ENCODE assay signal across 9 mouse cellular contexts in genomic region chr2:69802911-69803312, GRCm38 (mm10). TPM values are rescaled to one million over a fixed set of nuclear protein-coding genes. Genes with fewer than 3 reads are reported as not detected.
DNase-seq lines count a peak whose midpoint lies in the region; ATAC-seq and TF ChIP-seq lines count a peak whose summit lies in the region.
"Had no signal": no experiment of that assay in that cellular context is flagged by ENCODE, and none has a peak within 500 bp of the region (broad histone marks: within the 10 kb centered on the region; RNA-seq: fewer than 3 reads in every experiment).

No protein-coding gene starts in this region.

- H3K4me2 ChIP-seq in liver, embryonic 14.5 days (ENCODE audit: low read depth), result peak overlapping the region; percentile 64
- H3K4me2 ChIP-seq: hindbrain, embryonic 15.5 days had no signal

- peak overlapping the region; percentile 17; the same call in 1 of the 2 replicates for H3K27ac ChIP-seq in liver, embryonic 14.5 days
- H3K27ac ChIP-seq: hindbrain, embryonic 15.5 days had no signal

- H3K4me1 ChIP-seq in liver, embryonic 14.5 days (replicated peaks; ENCODE audit: control insufficient read depth in 2 of 2, insufficient read depth in 2 of 2, low read length in 1 of 2), result peaks cover 3 to 23% of the 10 kb centered on the region in 2 experiments; a peak in 3 of 4 replicates
- H3K4me1 ChIP-seq: hindbrain, embryonic 15.5 days had no signal

- H3K9me3 ChIP-seq in liver, embryonic 14.5 days (ENCODE audit: control insufficient read depth, low read length), result no peaks in the 10 kb centered on the region
- H3K9me3 ChIP-seq: hindbrain, embryonic 15.5 days had no signal

- H3K4me3 ChIP-seq in liver, embryonic 14.5 days (ENCODE audit: insufficient read depth in 1 of 2, low read depth in 2 of 2, low read length in 2 of 2), result peak overlapping the region; percentile 40 to 44; a peak in 3 of 4 replicates
- H3K4me3 ChIP-seq: hindbrain, embryonic 15.5 days had no signal

- peak overlapping the region; percentile 23 for H3K9ac ChIP-seq in liver, embryonic 14.5 days (replicated peaks)
- H3K9ac ChIP-seq: hindbrain, embryonic 15.5 days had no signal

- peak; percentile 49 to 55 for DNase-seq in urinary bladder, adult 18-20 months (ENCODE audit: low spot score in 2 of 2)
- DNase-seq in urinary bladder, postnatal 10 days (ENCODE audit: low spot score), result no peak
- DNase-seq in c-Kit-positive CD71-positive TER-119-negative erythroid progenitor cells, embryonic 14.5 days (ENCODE audit: low read depth), result peak; percentile 71
- DNase-seq in frontal cortex, postnatal 36 days (ENCODE audit: low spot score in 2 of 2), result peak; percentile 26 to 44
- DNase-seq in liver, embryonic 14.5 days (ENCODE audit: low read depth in 3 of 3, low spot score in 3 of 3), result peak; percentile 64 to 70 (median 65)
- peak; percentile 92 for DNase-seq in thymus, postnatal 4 days

- no peaks in the 10 kb centered on the region for H3K36me3 ChIP-seq in liver, embryonic 14.5 days (replicated peaks; ENCODE audit: control insufficient read depth, insufficient read depth, low read depth)
- H3K36me3 ChIP-seq: hindbrain, embryonic 15.5 days had no signal

- TF ChIP-seq EP300 in liver, embryonic 14.5 days (IDR thresholded peaks at IDR 0.05; ENCODE audit: low read depth), result no peak; the same call in 1 of the 2 replicates

- 17% methylated on average over 5 of the region's 5 CpGs for WGBS in liver, embryonic 14.5 days (ENCODE audit: insufficient replicate concordance)

- peak; percentile 96 for ATAC-seq in inflammation-experienced regulatory T-cells, adult 6 months
- ATAC-seq in liver, embryonic 14.5 days (ENCODE audit: insufficient read depth), result peak; percentile 91
- ATAC-seq in neutrophil, adult 5-6 weeks (ENCODE audit: extremely low read depth, insufficient number of reproducible peaks, low FRiP score, poor library complexity, severe bottlenecking), result peak; percentile 92

- H3K27me3 ChIP-seq in liver, embryonic 14.5 days (ENCODE audit: control insufficient read depth, insufficient read depth, low read length), result no peaks in the 10 kb centered on the region
- H3K27me3 ChIP-seq: hindbrain, embryonic 15.5 days had no signal

- TF ChIP-seq CTCF in liver, embryonic 14.5 days (IDR thresholded peaks at IDR 0.05; ENCODE audit: low read depth), result peak; percentile 98

RNA-seq across cellular contexts. Expression of gene Phospho2, which starts 13.5 kb away (rescaled TPM):
- polyA plus RNA-seq in inflammation-experienced regulatory T-cells, adult 6 months (2017; shearing (Covaris generic)), result 10 to 100 TPM; 42.9 to 51.1 (median 50.9) TPM
- 2.6 and 9.2 TPM in 2 replicates for polyA plus RNA-seq in liver, embryonic 14.5 days (2012; rRNA removed)
- polyA plus RNA-seq in liver, embryonic 14.5 days (2014; fragmentation: Nextera tagmentation; extraction: Ambion mirVana), result 14.8 and 15.1 TPM in 2 replicates
- 43.6 and 44.2 TPM in 2 replicates for total RNA-seq in neutrophil, adult 5-6 weeks (2017)

RNA-seq across cellular contexts. Expression of gene Ccdc173, which starts 13.5 kb away (rescaled TPM):
- 1 to 10 TPM; 3.8 to 4.6 (median 4.3) TPM for polyA plus RNA-seq in inflammation-experienced regulatory T-cells, adult 6 months (2017; shearing (Covaris generic))
- polyA plus RNA-seq in liver, embryonic 14.5 days (2012; rRNA removed), result 0.06 and 0.18 TPM in 2 replicates
- polyA plus RNA-seq in liver, embryonic 14.5 days (2014; fragmentation: Nextera tagmentation; extraction: Ambion mirVana), result 0.14 and 0.25 TPM in 2 replicates
- 2.1 and 2.8 TPM in 2 replicates for total RNA-seq in neutrophil, adult 5-6 weeks (2017)

RNA-seq across cellular contexts. Expression of gene Klhl23, which starts 18.8 kb away (rescaled TPM):
- polyA plus RNA-seq in inflammation-experienced regulatory T-cells, adult 6 months (2017; shearing (Covaris generic)), result 1 to 10 TPM in 1 of 3 experiments, under 1 TPM in 1, not detected in 1; 0.12 to 1.1 TPM
- 8.0 and 12.0 TPM in 2 replicates for polyA plus RNA-seq in liver, embryonic 14.5 days (2012; rRNA removed)
- 15.7 and 15.9 TPM in 2 replicates for polyA plus RNA-seq in liver, embryonic 14.5 days (2014; fragmentation: Nextera tagmentation; extraction: Ambion mirVana)
- total RNA-seq in neutrophil, adult 5-6 weeks (2017), result not detected in 2 replicates

RNA-seq across cellular contexts. Expression of gene Ssb, which starts 58.5 kb away (rescaled TPM):
- 100 to 1,000 TPM; 304 to 401 (median 325) TPM for polyA plus RNA-seq in inflammation-experienced regulatory T-cells, adult 6 months (2017; shearing (Covaris generic))
- 26.2 and 76.5 TPM in 2 replicates for polyA plus RNA-seq in liver, embryonic 14.5 days (2012; rRNA removed)
- 161 and 170 TPM in 2 replicates for polyA plus RNA-seq in liver, embryonic 14.5 days (2014; fragmentation: Nextera tagmentation; extraction: Ambion mirVana)
- 231 and 278 TPM in 2 replicates for total RNA-seq in neutrophil, adult 5-6 weeks (2017)

Comparison
In these comparisons a context has a peak if more than half of its experiments do, and no peak if none do; other contexts are left out.
1. RNA of gene Klhl23, which starts 18.8 kb away (polyA plus RNA-seq): 8.0 to 15.9 TPM in liver, embryonic 14.5 days; 0.12 to 1.1 TPM in inflammation-experienced regulatory T-cells, adult 6 months; every median in the first group is over 4 times any median in the second.
2. Peak in every context shown above with its lines, with median percentiles within 50 percentile points of each other: ATAC-seq.